Mouse (Mus musculus): ENCODE measurements around the gene Mansc1. TPM values are rescaled to one million over a fixed set of nuclear protein-coding genes. Genes with fewer than 3 reads are reported as not detected.

Gene Mansc1
- polyA plus RNA-seq, 1 experiment, result 12.2 TPM

DNA sequence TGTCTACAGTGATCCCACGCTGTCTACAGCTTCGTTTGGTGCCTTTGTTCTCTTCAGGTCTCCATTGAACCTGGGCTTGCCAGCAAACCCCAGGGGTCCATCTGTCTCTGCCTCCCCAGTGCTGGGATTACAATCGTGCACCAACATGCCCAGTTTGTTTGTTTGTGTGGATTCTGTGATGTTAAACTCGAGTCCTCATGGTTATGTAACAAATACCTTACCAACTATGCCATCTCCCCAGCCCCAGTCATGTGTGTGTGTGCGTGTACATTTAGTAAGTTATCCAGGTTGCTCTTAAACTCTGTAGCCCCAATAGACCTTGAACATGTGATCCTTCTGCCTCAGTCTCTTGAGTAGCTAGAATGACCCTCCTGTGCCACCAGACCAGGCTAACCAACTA, 46.0 kb downstream of the Mansc1 start:
- TF ChIP-seq POLR2A (IDR thresholded peaks at IDR 0.05; ENCODE audit: extremely low read depth, insufficient read depth, low read length) (no peak), CTCF (IDR thresholded peaks at IDR 0.05; ENCODE audit: extremely low read depth, insufficient read depth, low read length) (no peak)
- no peak overlapping the region for H3K4me3 ChIP-seq (ENCODE audit: insufficient read depth, low read length)

DNA sequence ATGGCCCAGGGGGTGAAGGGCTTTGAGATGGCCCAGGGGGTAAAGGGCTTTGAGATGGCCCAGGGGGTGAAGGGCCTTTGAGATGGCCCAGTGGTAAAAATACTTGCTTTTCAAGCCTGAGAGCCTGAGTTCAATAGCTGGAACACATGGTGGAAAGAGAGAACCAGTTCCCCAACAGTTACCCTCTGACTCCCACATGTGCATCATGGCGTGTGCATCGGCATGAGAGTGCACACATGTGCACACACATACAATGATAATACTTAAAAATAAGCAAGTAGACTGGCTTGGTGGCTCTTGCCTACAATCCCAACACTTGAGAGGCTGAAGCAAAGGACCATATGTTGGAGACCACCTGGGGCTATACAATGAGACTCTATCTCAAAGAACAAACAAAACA, 47.7 kb downstream of the Mansc1 start:
- Histone ChIP-seq H3K27ac (ENCODE audit: insufficient read depth, low read length) (no peak overlapping the region), H3K4me3 (ENCODE audit: insufficient read depth, low read length) (no peak overlapping the region), H3K4me1 (ENCODE audit: control insufficient read depth, insufficient read depth, low read length) (no peaks in the 10 kb centered on the region)
- TF ChIP-seq POLR2A (IDR thresholded peaks at IDR 0.05; ENCODE audit: extremely low read depth, insufficient read depth, low read length) (no peak), CTCF (IDR thresholded peaks at IDR 0.05; ENCODE audit: extremely low read depth, insufficient read depth, low read length) (no peak)

More for the DNA sequence above, 46.0 kb downstream of the Mansc1 start:
- H3K4me1 ChIP-seq (ENCODE audit: control insufficient read depth, insufficient read depth, low read length), result no peaks in the 10 kb centered on the region
- no peak overlapping the region for H3K27ac ChIP-seq (ENCODE audit: insufficient read depth, low read length)

- Histone ChIP-seq H3K4me1 (ENCODE audit: control insufficient read depth, insufficient read depth, low read length) (no peaks in the 10 kb centered on the region; the same call in 1 of the 2 replicates), H3K4me3 (ENCODE audit: insufficient read depth, low read length) (no peak overlapping the region), H3K27ac (ENCODE audit: insufficient read depth, low read length) (no peak overlapping the region)
- TF ChIP-seq CTCF (IDR thresholded peaks at IDR 0.05; ENCODE audit: extremely low read depth, insufficient read depth, low read length) (no peak), POLR2A (IDR thresholded peaks at IDR 0.05; ENCODE audit: extremely low read depth, insufficient read depth, low read length) (no peak)
Measured at GRCm38 (mm10) chr6:134582110-134582509, 50.2 kb downstream of the Mansc1 start.

DNA sequence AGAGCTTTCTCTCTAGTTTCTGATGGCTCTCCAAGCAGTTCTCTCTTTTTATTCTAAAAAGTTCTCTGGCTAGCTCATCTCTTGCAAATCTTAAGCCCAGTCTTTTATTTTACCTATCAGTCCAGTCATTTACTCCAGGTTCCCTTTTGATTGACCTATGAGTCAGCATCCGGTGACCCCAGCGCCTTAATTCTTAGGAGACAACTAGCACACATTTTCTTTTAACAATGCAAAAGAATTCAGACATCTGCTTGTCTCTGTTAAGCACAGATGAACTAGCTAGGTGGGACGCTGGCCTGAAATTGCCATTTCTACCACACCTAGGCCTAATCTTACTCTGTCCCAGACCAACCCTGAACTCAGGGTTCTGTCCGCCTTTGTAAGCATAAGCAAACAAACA, 52.8 kb downstream of the Mansc1 start:
- H3K4me3 ChIP-seq (ENCODE audit: insufficient read depth, low read length), result no peak overlapping the region
- H3K27ac ChIP-seq (ENCODE audit: insufficient read depth, low read length), result no peak overlapping the region
- peaks cover 1% of the 10 kb centered on the region; the same call in 1 of the 2 replicates for H3K4me1 ChIP-seq (ENCODE audit: control insufficient read depth, insufficient read depth, low read length)
- TF ChIP-seq CTCF (IDR thresholded peaks at IDR 0.05; ENCODE audit: extremely low read depth, insufficient read depth, low read length), result no peak
- TF ChIP-seq POLR2A (IDR thresholded peaks at IDR 0.05; ENCODE audit: extremely low read depth, insufficient read depth, low read length), result no peak

- no peak for TF ChIP-seq CTCF (IDR thresholded peaks at IDR 0.05; ENCODE audit: extremely low read depth, insufficient read depth, low read length)
- TF ChIP-seq POLR2A (IDR thresholded peaks at IDR 0.05; ENCODE audit: extremely low read depth, insufficient read depth, low read length), result no peak
- peaks cover 1% of the 10 kb centered on the region; the same call in 1 of the 2 replicates for H3K4me1 ChIP-seq (ENCODE audit: control insufficient read depth, insufficient read depth, low read length)
- no peak overlapping the region for H3K4me3 ChIP-seq (ENCODE audit: insufficient read depth, low read length)
- H3K27ac ChIP-seq (ENCODE audit: insufficient read depth, low read length), result no peak overlapping the region
Measured at GRCm38 (mm10) chr6:134578039-134578438, 54.2 kb downstream of the Mansc1 start.

- TF ChIP-seq POLR2A (IDR thresholded peaks at IDR 0.05; ENCODE audit: extremely low read depth, insufficient read depth, low read length), result no peak
- TF ChIP-seq CTCF (IDR thresholded peaks at IDR 0.05; ENCODE audit: extremely low read depth, insufficient read depth, low read length), result no peak
- H3K4me3 ChIP-seq (ENCODE audit: insufficient read depth, low read length), result no peak overlapping the region
- H3K4me1 ChIP-seq (ENCODE audit: control insufficient read depth, insufficient read depth, low read length), result peaks cover 1% of the 10 kb centered on the region; the same call in 1 of the 2 replicates
- H3K27ac ChIP-seq (ENCODE audit: insufficient read depth, low read length), result no peak overlapping the region
Measured at GRCm38 (mm10) chr6:134575288-134575741, 57.0 kb downstream of the Mansc1 start.

GRCm38 (mm10) chr6:134567986-134568556, 64.2 kb downstream of the Mansc1 start:
- Histone ChIP-seq H3K4me3 (ENCODE audit: insufficient read depth, low read length) (no peak overlapping the region), H3K27ac (ENCODE audit: insufficient read depth, low read length) (no peak overlapping the region), H3K4me1 (ENCODE audit: control insufficient read depth, insufficient read depth, low read length) (peaks cover 6% of the 10 kb centered on the region; the same call in 1 of the 2 replicates)
- no peak for TF ChIP-seq POLR2A (IDR thresholded peaks at IDR 0.05; ENCODE audit: extremely low read depth, insufficient read depth, low read length)
- no peak for TF ChIP-seq CTCF (IDR thresholded peaks at IDR 0.05; ENCODE audit: extremely low read depth, insufficient read depth, low read length)

GRCm38 (mm10) chr6:134566818-134567485, 65.3 kb downstream of the Mansc1 start, which contains the start of gene Lrp6:
Lrp6 (minus strand) TSS chr6:134566965.
- Histone ChIP-seq H3K27ac (ENCODE audit: insufficient read depth, low read length) (peak within 1 kb of the TSS; percentile 99), H3K4me3 (ENCODE audit: insufficient read depth, low read length) (peak within 1 kb of the TSS; percentile 66), H3K4me1 (ENCODE audit: control insufficient read depth, insufficient read depth, low read length) (peaks cover 6% of the 10 kb centered on the region; the same call in 1 of the 2 replicates)
- TF ChIP-seq POLR2A (IDR thresholded peaks at IDR 0.05; ENCODE audit: extremely low read depth, insufficient read depth, low read length) (peak; percentile 42; the same call in 1 of the 2 replicates), CTCF (IDR thresholded peaks at IDR 0.05; ENCODE audit: extremely low read depth, insufficient read depth, low read length) (no peak)

DNA sequence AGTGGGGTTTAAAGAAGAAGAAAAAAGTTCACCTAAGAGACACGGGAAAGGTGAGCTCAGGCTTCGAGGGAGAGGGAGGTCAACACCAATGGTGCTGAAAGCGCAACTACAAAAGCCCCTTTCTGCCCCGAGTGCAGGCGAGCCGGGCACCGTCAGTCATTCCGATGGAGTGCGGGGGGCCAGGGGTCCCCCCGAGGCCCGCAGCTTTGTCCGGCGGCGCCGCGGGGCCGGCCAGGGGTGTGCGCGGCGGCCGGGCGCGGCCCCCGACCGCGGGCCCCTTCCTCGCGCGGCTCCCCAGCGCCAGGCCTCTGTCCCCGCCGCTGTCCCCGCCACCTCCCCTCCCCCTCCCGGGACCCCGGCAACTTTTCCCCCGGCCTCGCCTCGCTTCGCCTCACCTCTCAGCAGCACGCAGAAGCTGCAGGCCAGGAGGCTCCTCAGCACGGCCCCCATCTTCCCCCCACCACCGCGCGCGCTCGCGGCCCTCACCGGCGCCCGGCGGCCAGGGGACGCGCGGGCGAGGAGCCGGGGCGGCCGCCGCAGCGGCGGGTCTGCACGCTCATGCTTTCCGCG, 66.0 kb downstream of the Mansc1 start:
- peak overlapping the region; percentile 99 for H3K27ac ChIP-seq (ENCODE audit: insufficient read depth, low read length)
- H3K4me1 ChIP-seq (ENCODE audit: control insufficient read depth, insufficient read depth, low read length), result peaks cover 6% of the 10 kb centered on the region; the same call in 1 of the 2 replicates
- peak overlapping the region; percentile 66 for H3K4me3 ChIP-seq (ENCODE audit: insufficient read depth, low read length)
- TF ChIP-seq POLR2A (IDR thresholded peaks at IDR 0.05; ENCODE audit: extremely low read depth, insufficient read depth, low read length) (no peak), CTCF (IDR thresholded peaks at IDR 0.05; ENCODE audit: extremely low read depth, insufficient read depth, low read length) (no peak)
